Mouse (Mus musculus) heart, adult 9 months (tissue): ENCODE data around the gene Nlrp1b.

ENCODE experiments used
- DNase-seq, 2 experiments: peaks; one replicate each; pipeline ENCODE4 v3.0.0; 2022; ENCODE audit warnings: low spot score in 2 of 2

Gene Nlrp1b

DNA sequence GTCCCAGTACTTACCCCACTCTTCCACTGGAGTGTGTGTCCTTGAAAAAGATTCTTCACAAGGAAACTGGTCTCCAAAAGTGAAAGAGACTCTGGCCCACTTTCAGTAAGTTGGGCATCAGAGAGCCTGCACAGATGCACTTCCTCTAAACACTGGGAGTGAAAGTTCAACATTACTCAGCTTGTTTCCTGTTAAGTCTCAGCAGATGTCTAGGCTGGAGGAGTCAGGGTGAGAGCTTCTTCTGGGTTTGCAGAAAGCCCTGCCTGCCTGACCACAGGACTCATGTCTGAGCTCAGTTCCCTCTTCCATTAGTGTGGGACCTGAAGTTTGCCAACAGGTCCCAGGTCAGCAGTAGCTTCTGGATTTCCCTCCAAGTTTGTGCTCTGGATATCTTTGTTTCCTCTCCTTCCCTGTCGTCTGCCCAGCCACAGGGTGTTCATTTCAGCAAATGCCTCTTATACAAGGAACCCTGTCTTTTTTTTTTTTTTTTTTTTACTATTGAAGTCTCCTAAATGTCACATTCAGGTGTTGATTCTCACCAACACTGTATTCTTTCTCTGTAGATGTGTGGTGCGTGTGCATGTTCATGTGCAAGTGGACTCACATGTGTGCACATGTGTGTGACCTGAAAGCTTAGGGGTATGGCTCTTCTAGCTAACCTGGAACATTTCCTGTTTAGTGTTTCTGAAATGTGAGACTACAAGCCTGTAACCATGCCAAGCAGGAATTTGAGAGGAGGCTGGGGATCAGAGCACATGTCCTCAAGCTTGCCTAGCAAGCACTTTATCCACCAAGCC lies at the start of gene Nlrp1b:
Gene Nlrp1b (minus strand): TSS at position 50 of the 797 bp plus-strand sequence.
- DNase-seq = peak; percentile 11 to 51

DNA sequence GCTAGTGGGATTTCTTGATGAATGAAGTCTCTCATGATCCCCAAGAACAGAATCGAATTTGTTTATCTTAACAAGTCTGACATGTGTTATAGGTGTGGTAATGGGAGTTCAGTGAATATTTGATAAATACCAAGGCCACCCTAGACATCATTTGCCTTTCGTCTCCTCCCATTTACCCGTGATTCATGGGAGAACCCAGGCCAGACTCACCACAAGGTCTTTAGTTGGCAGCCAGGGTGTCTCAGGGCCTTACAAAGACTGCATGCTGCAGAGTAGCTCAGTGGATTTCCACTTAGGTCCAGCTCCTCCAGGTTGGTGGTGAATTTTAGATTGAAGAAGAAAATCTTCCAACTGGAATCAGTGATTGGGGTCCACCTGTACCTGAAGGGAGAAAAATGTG lies 30.5 kb upstream of the Nlrp1b start:
- DNase-seq = no peak

DNA sequence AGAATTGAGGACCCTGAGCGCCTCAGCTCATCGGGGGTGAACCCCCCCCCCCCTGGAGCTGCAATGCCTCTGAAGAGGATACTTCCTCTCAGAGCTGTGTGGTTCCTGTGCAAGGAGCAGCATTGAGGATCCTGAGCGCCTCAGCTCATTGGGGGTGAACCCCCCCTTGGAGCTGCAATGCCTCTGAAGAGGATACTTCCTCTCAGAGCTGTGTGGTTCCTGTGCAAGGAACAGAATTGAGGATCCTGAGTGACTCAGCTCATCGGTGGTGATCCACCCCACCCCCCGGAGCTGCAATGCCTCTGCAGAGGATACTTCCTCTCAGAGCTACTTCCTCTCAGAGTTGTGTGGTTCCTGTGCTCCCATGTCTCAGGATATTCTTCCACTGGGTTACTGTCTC lies 20.8 kb upstream of the Nlrp1b start:
- DNase-seq = peak; percentile 17 to 42

DNA sequence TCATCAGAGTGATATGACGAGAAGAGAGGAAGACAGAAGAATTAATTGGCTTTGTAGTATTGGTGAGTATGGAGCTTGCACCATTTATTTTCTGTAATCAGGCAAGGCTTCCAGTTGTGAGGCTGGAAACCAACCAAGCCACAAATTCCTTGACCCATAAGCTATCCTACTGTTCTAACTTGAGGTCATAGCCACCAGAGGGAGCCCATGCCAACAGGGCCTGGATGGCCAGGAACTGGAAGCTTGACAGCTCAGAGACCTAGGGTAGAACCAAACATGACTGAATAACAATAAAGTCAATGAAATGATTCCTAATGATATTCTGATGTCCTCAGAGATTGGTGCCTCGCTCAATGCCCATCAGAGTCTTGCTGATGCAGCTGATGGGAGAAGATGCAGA lies 5.9 kb downstream of the Nlrp1b start:
- DNase-seq = no peak

DNA sequence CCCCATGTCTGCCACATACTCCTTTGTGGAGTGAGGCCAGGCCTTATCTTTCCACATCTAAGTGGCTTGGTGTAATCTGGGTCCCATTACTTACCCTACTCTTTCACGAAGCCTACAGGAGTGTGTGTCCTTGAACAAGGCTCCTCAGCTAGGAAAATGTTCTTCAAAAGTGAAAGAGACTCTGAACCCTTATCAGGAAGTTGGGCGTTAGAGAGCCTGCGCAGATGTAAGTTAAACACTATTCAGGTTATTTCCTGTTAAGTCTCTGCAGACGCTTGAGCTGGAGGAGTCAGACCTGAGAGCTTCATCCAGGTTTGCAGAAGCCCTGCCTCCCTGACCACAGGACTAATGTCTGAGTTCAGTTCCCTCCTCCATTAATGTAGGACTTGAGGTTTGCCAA lies 27.8 kb downstream of the Nlrp1b start:
- DNase-seq = no peak

DNA sequence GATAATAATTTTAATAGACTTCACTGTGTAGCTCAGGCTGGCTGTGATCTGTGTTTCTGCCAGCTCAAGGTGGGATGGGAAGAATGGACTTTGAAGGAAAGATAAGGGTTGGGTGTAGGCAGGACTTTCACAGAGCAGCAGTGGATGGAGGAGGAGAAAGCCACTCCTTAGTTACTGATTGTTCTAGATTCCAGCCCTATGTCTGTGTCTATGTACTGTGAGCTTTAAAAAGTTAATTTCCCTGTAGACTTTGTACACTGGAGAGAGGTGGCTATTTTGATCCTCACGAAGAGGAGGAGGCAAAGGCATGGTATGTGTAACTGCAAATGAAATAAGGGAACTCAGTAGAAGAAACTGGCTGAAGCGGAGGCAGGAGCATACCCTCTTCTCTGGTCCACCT lies 31.2 kb downstream of the Nlrp1b start:
- no peak for DNase-seq

DNA sequence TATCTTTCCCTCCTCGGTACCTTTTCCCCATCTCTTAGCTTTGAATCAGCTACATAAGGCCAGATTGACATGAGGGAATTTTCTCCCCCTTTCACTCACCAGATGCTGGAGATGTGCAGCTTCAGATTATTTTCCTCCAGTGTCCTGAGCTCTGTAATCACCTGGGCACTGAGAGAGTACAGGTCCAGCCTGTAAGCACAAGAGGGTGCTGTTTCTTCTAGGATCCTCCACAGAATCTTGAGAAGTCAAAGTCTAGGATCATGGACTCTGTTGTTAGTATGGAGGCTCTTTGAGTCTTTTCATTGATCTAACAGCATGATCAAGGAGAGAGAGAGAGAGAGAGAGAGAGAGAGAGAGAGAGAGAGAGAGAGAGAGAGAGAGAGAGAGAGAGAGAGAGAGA lies 60.9 kb downstream of the Nlrp1b start:
- no peak for DNase-seq

DNA sequence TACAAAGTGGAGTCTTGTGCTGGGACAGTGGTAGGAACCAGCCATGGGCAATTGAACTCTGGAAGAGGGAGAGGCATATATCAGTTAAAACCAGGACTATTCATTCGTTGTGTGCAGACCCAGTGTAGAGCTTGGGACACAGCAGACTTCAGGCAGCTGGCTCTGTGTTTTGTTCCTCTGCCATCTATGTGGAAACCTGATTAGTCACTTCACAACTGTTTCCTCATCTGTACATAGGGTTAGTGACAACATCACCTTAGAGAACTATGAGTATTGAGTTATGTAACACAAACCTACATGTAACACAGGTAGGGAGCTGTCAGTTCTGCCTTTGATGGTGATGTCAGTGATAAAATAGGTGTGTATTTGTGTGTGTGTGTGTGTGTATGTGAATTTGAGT lies 66.4 kb downstream of the Nlrp1b start:
- DNase-seq = no peak

DNA sequence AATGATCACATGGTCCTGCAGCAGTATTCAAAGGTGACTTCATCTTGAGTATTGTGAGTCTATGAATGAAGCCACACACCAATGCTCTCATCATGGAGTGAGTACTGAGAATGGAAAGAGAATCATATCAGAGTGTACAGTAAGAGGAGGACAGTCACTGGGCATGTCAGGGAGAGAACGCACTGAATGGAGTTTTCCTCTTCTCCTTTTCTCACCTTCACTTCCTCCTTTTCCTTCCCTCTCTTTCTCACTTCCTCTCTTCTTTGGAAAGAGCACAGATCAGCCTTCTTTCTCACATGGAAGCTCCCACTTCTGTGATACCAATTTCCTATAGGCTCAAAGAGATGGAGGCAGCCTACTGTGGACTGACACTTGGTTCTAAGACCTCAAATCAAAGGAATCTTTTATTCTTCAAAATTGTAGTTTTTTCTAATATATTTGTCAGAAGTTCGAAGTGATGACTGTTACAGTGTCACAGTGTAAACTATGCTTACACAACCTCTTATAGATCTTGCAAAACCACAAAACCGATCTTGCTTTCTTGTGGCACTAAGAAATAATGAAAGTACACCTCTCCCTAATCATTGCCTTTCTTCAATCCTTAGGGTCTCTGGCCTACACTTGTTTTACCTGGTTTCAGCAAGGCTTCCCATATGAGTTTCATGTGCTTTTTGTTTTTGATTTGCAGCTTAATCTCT lies 70.9 kb downstream of the Nlrp1b start:
- DNase-seq = no peak

DNA sequence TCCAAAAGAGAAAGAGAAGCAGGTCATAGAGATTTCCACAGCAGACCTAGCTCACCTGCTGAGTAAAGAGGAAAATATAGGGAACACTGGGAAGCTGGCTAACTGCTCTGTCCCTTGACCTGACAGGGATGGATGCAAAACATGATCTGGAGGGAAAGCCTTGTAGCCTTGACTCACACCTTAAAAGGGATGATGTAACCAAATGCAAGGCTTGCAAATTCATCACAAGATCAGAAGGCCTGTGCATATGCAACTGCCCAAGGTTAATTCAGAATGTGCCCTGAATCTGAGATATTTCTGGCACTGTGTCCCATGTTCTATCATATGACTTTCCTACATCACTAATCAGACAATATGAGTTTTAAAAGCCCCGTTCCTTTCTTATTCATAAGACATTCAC lies 75.3 kb downstream of the Nlrp1b start:
- DNase-seq = no peak

DNA sequence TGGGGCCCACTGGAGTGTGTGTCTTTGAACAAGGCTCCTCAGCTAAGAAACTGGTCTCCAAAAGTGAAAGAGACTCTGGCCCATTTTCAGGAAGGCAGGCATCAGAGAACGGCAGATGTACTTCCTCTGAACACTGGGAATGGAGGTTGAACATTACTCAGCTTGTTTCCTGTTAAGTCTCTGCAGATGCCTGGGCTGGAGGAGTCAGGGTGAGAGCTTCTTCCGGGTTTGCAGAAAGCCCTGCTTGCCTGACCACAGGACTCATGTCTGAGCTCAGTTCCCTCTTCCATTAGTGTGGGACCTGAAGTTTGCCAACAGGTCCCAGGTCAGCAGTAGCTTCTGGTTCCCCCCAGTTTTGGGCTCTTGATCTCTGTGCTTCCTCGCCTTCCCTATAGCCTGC lies 85.9 kb downstream of the Nlrp1b start, which contains the start of gene Nlrp1a:
Gene Nlrp1a (minus strand): TSS at position 44 of the 400 bp plus-strand sequence.
- peak; percentile 3 to 21 for DNase-seq

DNA sequence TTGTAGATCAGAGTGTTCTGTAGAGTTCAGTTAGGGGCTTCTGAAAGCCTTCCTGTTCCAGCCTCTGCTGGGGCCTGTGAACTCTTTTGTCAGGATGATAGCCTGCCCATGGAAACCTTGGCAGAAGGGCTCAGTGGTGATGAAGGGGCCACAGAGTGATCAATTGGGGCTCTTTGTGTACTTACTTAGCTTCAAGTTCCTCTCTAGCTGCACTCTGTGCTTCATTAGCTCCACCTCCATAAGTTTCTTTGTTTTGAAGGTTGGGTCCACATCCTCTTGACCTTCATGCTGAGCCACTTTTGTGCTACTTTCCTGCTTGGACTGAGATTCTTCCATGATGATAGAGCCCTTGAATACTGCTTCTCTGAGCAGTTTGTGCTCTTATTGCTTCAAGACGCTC lies 88.5 kb downstream of the Nlrp1b start:
- DNase-seq = peak; percentile 14 to 33

DNA sequence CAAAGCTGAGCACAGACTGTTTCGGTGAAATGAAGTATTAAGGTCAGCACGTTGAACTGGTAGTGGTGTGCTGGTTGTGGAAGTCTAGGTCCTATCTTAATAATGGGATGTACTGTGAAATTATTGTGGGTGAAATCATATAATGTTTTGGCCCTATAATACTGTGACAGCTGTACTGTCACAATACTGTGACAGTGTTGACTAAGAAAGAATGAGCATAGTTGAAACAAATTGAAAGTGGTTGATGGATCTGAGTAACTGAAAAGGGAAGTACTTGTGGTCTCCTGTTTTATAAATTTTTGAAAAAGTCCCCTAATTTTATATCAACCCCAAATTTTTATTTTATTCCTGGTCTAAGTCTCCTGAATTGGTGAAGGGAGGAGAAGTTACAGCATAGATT lies 123.4 kb downstream of the Nlrp1b start:
- no peak for DNase-seq

DNA sequence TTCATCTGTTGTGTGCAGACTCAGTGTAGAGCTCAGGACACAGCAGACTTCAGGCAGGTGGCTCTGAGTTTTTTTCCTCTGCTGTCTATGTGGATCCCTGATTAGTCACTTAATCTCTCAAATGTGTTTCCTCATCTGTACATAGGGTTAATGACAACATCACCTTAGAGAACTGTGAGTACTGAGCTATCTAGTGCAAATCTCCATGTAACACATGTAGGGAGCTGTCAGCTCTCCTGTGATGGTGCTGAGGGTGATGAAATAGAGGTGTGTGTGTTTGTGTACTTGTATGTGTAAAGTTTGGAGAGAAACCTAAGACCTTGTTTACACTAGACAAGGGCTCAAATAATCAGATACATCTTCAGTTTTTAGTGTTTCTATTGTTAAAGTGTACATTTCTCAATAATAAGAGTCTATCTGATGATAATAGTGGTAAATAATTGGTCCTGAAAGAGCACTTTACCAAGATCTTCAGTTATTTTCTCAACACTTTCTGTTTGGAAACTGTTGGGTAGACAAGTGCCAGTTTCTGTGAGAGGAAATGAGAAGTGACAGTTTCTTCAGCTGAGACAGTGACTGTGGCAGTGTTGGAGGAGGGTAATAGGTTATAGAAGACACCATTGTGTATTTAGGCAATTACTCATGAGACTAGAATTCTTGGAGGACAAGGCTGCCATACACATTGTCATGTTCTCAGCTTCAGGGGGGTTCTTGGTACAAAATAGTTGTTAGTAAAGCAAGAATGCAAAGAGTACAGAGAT lies 124.1 kb downstream of the Nlrp1b start:
- no peak for DNase-seq

DNA sequence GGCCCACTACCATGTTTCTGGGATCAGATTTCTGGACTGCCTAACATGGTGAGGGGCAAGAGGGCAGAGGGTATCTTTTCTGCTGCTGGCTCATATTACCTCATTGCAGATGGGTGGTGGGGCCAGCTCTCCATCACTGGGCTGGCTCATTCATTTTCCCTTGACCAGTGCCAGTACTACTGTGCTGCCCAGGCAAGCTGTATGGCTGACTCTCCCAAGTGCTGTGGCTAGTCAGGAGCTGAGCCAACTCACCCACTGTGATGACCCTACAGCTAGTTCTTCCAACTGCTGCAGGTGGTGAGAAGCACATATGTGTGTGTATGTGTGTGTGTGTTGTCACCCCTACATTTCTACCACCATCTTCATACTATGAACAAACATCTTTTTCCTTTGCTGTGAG lies 126.6 kb downstream of the Nlrp1b start:
- no peak for DNase-seq
